Mouse (Mus musculus) midbrain, postnatal 0 days (tissue): ENCODE measurements around the gene Helz. TPM values are rescaled to one million over a fixed set of nuclear protein-coding genes. Genes with fewer than 3 reads are reported as not detected.

Source experiments
- ATAC-seq: fragments of 200-750 bp; cut with Nextera tagmentation; 2 replicates; pipeline ENCODE4 v1.8.0; 2017; ENCODE audit warnings: moderate number of reproducible peaks, mild to moderate bottlenecking, moderate TSS enrichment, moderate library complexity; ENCODE audit not compliant: low FRiP score
- DNase-seq: peaks from one replicate; pipeline ENCODE4 v3.0.0-alpha.2; 2015; ENCODE audit warnings: low spot score
- H3K27ac ChIP-seq: fragments of 300-500 bp; sonication (generic); 2 replicates; pipeline ENCODE4 v1.5.1; 2014; ENCODE audit warnings: low read depth, mild to moderate bottlenecking, low read length, mixed read lengths
- H3K27me3 ChIP-seq: fragments of 300-500 bp; sonication (generic); 2 replicates; pipeline ENCODE4 v1.6.1; 2014; ENCODE audit warnings: low read length, control low read depth, mixed read lengths; ENCODE audit not compliant: insufficient read depth
- H3K36me3 ChIP-seq: fragments of 300-500 bp; sonication (generic); 2 replicates; pipeline ENCODE4 v1.6.1; 2014; ENCODE audit warnings: low read length, control low read depth, mixed read lengths; ENCODE audit not compliant: insufficient read depth
- H3K4me1 ChIP-seq: fragments of 300-500 bp; sonication (generic); 2 replicates; pipeline ENCODE4 v1.6.1; 2014; ENCODE audit warnings: mild to moderate bottlenecking, control low read depth, antibody characterized with exemption, low read length, mixed read lengths; ENCODE audit not compliant: insufficient read depth
- H3K4me2 ChIP-seq: fragments of 300-500 bp; sonication (generic); 2 replicates; pipeline ENCODE4 v1.6.1; 2014; ENCODE audit warnings: low read depth, mild to moderate bottlenecking, low read length, mixed read lengths; ENCODE audit not compliant: poor library complexity, severe bottlenecking
- H3K4me3 ChIP-seq: fragments of 300-500 bp; sonication (generic); 2 replicates; pipeline ENCODE4 v1.5.1; 2014; ENCODE audit warnings: low read depth, mild to moderate bottlenecking, low read length, moderate library complexity
- H3K9ac ChIP-seq: fragments of 300-500 bp; sonication (generic); replicated peaks from 2 replicates; pipeline ENCODE4 v1.6.1; 2014; ENCODE audit warnings: mild to moderate bottlenecking, low read length, moderate library complexity, mixed read lengths; ENCODE audit not compliant: poor library complexity, severe bottlenecking
- H3K9me3 ChIP-seq: fragments of 300-500 bp; sonication (generic); 2 replicates; pipeline ENCODE4 v1.6.1; 2016; ENCODE audit warnings: low read length, control low read depth
- CTCF ChIP-seq: IDR thresholded peaks from 2 replicates; pipeline ENCODE4 v1.5.1; 2016; ENCODE audit warnings: antibody characterized with exemption, mild to moderate bottlenecking
- WGBS: fragments of 180-500 bp; shearing (Covaris S2); extraction: QIAGEN DNeasy Blood & Tissue Kit; methylation state at CpG from one replicate; pipeline ENCODE4 v1.1.7; 2014; 5-methylcytosine and 5-hydroxymethylcytosine counted together
- polyA plus RNA-seq: library from polyadenylated mRNA; unstranded; fragments of >200 nt; fragmentation: Nextera tagmentation; extraction: Ambion mirVana; gene quantifications from 2 replicates; pipeline ENCODE4 v1.2.1, GENCODE M21; 2015
- total RNA-seq: library from RNA; depleted of rRNA; stranded (reverse); fragments of >200 nt; gene quantifications from 2 replicates; pipeline ENCODE4 v1.2.3, GENCODE M21; 2014

Helz gene
- total and polyA plus RNA-seq, 2 experiments from 2014 or later = 8.9 to 15.9 TPM

DNA sequence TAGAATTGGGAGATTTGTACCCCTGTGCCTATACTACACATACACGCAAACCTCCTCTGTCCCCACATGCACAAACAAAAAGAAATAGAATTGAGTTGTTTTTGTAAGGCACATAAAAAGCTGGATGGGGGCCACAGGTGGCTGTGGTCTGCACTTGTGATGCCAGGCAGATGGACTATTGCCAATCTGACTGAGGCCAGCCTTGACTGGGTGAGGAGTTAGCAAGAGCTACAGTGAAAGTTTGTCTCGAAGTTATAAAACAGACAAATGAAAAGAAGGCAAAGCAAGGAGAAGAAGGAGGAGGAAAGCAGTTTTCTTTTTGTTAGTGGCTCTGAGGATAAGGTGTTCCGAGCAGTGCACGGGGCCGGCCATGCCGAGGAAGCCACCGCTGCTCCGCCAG is 82.2 kb downstream of the Helz start:
- no peak for TF ChIP-seq CTCF
- 83% methylated on average over 8 of the region's 8 CpGs for WGBS
- peaks cover 15% of the 10 kb centered on the region; the same call in 1 of the 2 replicates for H3K36me3 ChIP-seq
- no peak overlapping the region for H3K27ac ChIP-seq
- no peak overlapping the region for H3K9ac ChIP-seq
- no peak overlapping the region for H3K4me3 ChIP-seq
- no peaks in the 10 kb centered on the region for H3K27me3 ChIP-seq
- no peak overlapping the region for H3K4me2 ChIP-seq
- H3K4me1 ChIP-seq = no peaks in the 10 kb centered on the region
- no peaks in the 10 kb centered on the region for H3K9me3 ChIP-seq
- DNase-seq (peak; percentile 16), ATAC-seq (no peak)

DNA sequence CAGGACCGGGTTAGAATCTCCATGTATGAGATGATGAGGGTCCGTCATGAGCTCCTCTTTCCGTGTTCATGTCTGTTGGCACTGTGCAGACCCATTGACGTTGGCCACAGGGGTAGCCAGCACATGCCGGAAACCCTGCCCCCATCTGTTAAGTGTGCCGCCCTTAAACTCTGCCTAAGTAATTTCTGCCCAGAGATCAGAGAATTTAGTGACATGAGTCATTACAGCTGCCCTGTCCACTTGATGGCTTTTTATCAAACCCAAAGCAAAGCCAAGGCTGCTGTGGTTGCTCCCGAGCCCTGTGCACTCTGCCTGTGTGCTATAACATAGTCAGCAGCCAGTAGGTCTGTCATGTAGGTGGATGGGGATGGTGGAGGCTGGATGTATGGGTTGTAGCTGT is 83.4 kb downstream of the Helz start:
- H3K9ac ChIP-seq = no peak overlapping the region
- no peak overlapping the region for H3K27ac ChIP-seq
- no peaks in the 10 kb centered on the region for H3K4me1 ChIP-seq
- no peaks in the 10 kb centered on the region for H3K9me3 ChIP-seq
- H3K27me3 ChIP-seq = no peaks in the 10 kb centered on the region
- H3K4me3 ChIP-seq = no peak overlapping the region
- DNase-seq (no peak), ATAC-seq (no peak)
- no peak for TF ChIP-seq CTCF
- peaks cover 25% of the 10 kb centered on the region; the same call in 1 of the 2 replicates for H3K36me3 ChIP-seq
- 89% methylated on average over 7 of the region's 7 CpGs for WGBS
- no peak overlapping the region for H3K4me2 ChIP-seq

DNA sequence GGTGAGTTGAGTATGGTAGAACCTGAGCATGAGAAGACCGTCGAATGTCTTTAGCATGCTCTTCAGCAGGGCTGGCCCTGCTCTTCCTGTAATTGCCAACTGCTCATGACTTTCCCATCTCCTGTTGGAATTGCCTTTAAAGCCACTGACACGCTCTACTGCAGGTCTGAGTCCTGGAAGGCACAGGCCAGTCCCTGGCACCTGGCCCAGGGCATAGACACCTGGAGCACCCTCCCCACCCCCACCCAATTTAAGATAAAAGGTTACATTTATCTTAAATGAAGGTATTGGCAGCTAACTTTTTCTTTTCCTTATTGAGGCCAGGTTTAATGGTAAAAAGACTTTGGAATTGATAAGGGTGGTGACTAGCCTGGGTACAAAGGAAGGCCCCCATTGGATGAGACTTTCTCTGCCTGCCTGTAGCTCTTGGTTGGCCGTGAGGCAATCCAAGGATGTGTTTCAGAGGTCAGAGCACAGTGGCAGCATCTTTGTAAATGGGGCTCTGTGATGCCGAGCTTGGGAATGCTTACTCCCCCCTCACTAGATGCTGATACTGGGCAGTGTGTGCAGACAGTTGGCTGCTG is 85.9 kb downstream of the Helz start:
- no peak overlapping the region for H3K4me3 ChIP-seq
- no peaks in the 10 kb centered on the region for H3K4me1 ChIP-seq
- no peak overlapping the region for H3K27ac ChIP-seq
- no peak for ATAC-seq
- no peak for DNase-seq
- H3K4me2 ChIP-seq = no peak overlapping the region
- H3K9me3 ChIP-seq = no peaks in the 10 kb centered on the region
- TF ChIP-seq CTCF = no peak
- 86% methylated on average over 5 of the region's 5 CpGs for WGBS
- no peaks in the 10 kb centered on the region for H3K27me3 ChIP-seq
- H3K9ac ChIP-seq = no peak overlapping the region
- H3K36me3 ChIP-seq = peaks cover 40% of the 10 kb centered on the region

GRCm38 (mm10) chr11:107638137-107638536 is 90.4 kb downstream of the Helz start:
- ATAC-seq (no peak), DNase-seq (no peak)
- H3K4me1 ChIP-seq = no peaks in the 10 kb centered on the region
- peaks cover 38% of the 10 kb centered on the region for H3K36me3 ChIP-seq
- H3K9ac ChIP-seq = no peak overlapping the region
- WGBS = 87% methylated on average over 5 of the region's 5 CpGs
- no peak for TF ChIP-seq CTCF
- H3K9me3 ChIP-seq = no peaks in the 10 kb centered on the region
- no peak overlapping the region for H3K4me2 ChIP-seq
- no peak overlapping the region for H3K4me3 ChIP-seq
- H3K27ac ChIP-seq = no peak overlapping the region
- no peaks in the 10 kb centered on the region for H3K27me3 ChIP-seq

- no peak for TF ChIP-seq CTCF
- H3K4me3 ChIP-seq = no peak overlapping the region
- H3K9me3 ChIP-seq = no peaks in the 10 kb centered on the region
- H3K4me2 ChIP-seq = no peak overlapping the region
- no peak overlapping the region for H3K27ac ChIP-seq
- H3K9ac ChIP-seq = no peak overlapping the region
- WGBS = 99% methylated on average over 2 of the region's 2 CpGs
- DNase-seq = no peak
- ATAC-seq = no peak
- H3K27me3 ChIP-seq = no peaks in the 10 kb centered on the region
- H3K4me1 ChIP-seq = no peaks in the 10 kb centered on the region
- peaks cover 42% of the 10 kb centered on the region for H3K36me3 ChIP-seq
Measured at GRCm38 (mm10) chr11:107639657-107640056, 91.9 kb downstream of the Helz start.

DNA sequence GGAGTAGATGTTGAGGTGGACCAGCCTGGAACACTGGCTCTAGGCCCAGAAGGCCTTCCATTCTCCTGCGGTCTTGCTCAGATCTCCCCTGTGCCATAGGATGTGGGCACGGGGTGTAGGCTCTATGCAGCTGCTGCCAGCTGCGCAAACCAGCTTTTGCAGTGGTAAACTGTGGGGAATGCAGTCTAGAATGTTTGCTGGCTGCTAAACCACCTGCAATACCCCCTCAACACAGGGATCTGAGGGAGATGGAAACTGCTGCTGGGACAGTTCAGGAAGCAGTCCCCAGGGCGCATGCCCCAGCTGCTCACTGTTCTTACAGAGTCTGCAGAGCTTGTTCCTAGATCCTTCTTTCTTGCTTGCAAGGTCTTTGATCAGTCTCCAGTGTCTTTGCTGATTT is 96.7 kb downstream of the Helz start:
- WGBS = 87% methylated on average over 4 of the region's 4 CpGs
- no peak for ATAC-seq
- H3K4me1 ChIP-seq = no peaks in the 10 kb centered on the region

More for the DNA sequence above, 96.7 kb downstream of the Helz start:
- TF ChIP-seq CTCF = no peak
- Histone ChIP-seq H3K9ac (no peak overlapping the region), H3K4me2 (no peak overlapping the region), H3K27ac (no peak overlapping the region), H3K4me3 (no peak overlapping the region), H3K27me3 (no peaks in the 10 kb centered on the region), H3K36me3 (peaks cover 30% of the 10 kb centered on the region), H3K9me3 (no peaks in the 10 kb centered on the region)
- no peak for DNase-seq
